Mouse (Mus musculus): ENCODE results near the gene Zfp3. TPM values are rescaled to one million over a fixed set of nuclear protein-coding genes. Genes with fewer than 3 reads are reported as not detected.

The Zfp3 gene
- total and polyA plus RNA-seq, 2 experiments from 2014 or later = 4.9 to 10.8 TPM

DNA sequence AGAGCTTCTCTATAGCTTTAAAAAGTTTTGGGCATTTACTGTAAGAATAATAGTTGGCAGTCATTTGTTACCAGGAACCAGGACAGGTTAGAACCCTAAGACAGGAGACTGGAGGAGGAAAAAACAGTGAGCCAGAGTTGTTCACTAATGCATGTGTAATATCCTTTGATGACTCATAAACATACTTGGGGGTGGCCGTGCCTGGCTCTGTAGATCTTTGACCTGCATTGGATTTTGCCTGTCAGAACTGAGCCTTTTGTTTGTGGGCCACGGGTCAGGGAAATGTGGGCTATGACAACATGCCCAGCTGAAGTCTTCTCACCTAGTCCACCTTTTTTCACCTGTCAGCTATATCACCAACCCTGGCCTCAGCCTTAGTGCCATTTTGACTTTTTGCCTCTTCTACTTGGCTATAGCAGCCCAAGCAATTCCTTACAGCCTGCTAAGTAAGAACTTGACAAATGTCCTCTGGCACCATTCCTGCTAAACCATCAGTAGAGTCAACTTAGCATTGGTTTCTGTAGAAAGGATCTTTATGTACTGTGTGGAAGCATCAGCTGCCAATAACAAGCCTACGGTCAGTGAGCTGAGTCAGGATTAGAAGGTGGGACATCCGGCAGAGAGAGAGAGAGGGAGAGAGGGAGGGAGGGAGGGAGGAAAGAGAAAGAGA lies 16.0 kb upstream of the Zfp3 start:
- ATAC-seq (ENCODE audit: insufficient read depth, low read depth) (no peak), DNase-seq (ENCODE audit: low spot score) (no peak)
- WGBS = 71% methylated on average over 4 of the region's 4 CpGs
- Histone ChIP-seq H3K4me3 (ENCODE audit: low read depth, low read length) (no peak overlapping the region), H3K4me1 (ENCODE audit: control insufficient read depth, insufficient read depth) (no peaks in the 10 kb centered on the region), H3K27me3 (ENCODE audit: control insufficient read depth, insufficient read depth, low read length) (no peaks in the 10 kb centered on the region), H3K9me3 (replicated peaks; ENCODE audit: control insufficient read depth, low read length) (no peaks in the 10 kb centered on the region), H3K27ac (ENCODE audit: low read depth) (no peak overlapping the region), H3K36me3 (replicated peaks; ENCODE audit: control insufficient read depth, insufficient read depth, low read length) (no peaks in the 10 kb centered on the region), H3K4me2 (ENCODE audit: low read depth, low read length) (no peak overlapping the region), H3K9ac (replicated peaks; ENCODE audit: low read depth, low read length) (no peak overlapping the region)
- TF ChIP-seq CTCF (IDR thresholded peaks at IDR 0.05; ENCODE audit: low read depth) (no peak), EP300 (IDR thresholded peaks at IDR 0.05; ENCODE audit: low read depth) (no peak)

DNA sequence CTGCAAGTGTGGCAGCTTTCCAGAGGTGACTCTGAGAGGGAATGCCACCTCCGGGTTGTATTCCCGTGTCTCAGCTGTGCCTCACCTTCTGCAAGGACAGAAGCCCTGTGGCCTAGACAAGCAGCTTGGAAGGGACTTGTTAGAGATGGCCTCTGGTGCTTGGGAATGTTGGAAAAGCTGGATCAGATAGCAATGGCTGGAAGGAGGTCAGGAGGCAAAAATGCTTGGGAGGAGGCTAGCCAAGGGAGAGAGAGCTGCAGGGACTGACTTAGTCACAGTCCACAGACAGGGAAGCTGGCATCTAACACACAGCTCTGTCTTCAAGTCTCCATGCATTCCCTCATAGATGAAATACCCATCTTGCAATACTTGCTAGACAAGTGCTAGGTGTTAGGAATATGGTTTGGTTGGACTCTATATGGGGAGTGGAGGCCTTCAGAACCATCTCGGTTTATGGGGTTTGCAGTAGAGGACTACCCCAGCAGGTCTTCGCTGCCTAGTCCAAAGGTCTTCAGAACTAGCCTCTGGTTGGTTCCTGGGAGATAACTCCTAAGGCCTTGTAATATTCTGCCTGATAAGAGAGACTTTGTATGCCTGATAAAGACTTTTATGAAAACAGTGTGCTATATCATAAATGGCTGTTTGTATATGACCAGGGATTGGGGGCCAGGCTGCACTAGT lies 11.5 kb upstream of the Zfp3 start:
- TF ChIP-seq EP300 (IDR thresholded peaks at IDR 0.05; ENCODE audit: low read depth) (no peak), CTCF (IDR thresholded peaks at IDR 0.05; ENCODE audit: low read depth) (no peak)
- Histone ChIP-seq H3K36me3 (replicated peaks; ENCODE audit: control insufficient read depth, insufficient read depth, low read length) (no peaks in the 10 kb centered on the region), H3K9ac (replicated peaks; ENCODE audit: low read depth, low read length) (no peak overlapping the region), H3K4me3 (ENCODE audit: low read depth, low read length) (no peak overlapping the region), H3K27me3 (ENCODE audit: control insufficient read depth, insufficient read depth, low read length) (no peaks in the 10 kb centered on the region), H3K27ac (ENCODE audit: low read depth) (no peak overlapping the region), H3K4me1 (ENCODE audit: control insufficient read depth, insufficient read depth) (no peaks in the 10 kb centered on the region), H3K4me2 (ENCODE audit: low read depth, low read length) (no peak overlapping the region), H3K9me3 (replicated peaks; ENCODE audit: control insufficient read depth, low read length) (no peaks in the 10 kb centered on the region)
- ATAC-seq (ENCODE audit: insufficient read depth, low read depth) (no peak), DNase-seq (ENCODE audit: low spot score) (no peak)
- WGBS = 64% methylated on average over 4 of the region's 4 CpGs

DNA sequence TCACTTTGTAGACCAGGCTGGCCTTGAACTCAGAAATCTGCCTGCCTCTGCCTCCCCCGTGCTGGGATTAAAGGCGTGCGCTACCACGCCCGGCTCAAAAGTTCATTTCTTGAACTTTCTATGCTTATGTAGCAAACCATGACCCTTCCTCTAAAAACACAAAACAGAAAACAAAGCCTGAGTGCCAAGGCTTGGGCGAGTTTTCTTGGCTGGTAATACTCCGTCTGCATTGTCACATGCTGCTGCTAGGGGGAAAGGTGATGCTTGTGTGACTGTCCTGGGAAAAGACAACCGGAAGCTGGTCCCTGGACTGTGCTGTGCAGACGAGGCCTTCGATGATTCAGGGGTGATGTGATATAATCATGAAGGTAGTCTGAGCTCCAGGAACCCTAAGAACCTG lies 10.9 kb upstream of the Zfp3 start:
- no peaks in the 10 kb centered on the region for H3K9me3 ChIP-seq (replicated peaks; ENCODE audit: control insufficient read depth, low read length)
- WGBS = 88% methylated on average over 10 of the region's 10 CpGs
- no peaks in the 10 kb centered on the region for H3K4me1 ChIP-seq (ENCODE audit: control insufficient read depth, insufficient read depth)
- H3K9ac ChIP-seq (replicated peaks; ENCODE audit: low read depth, low read length) = no peak overlapping the region
- DNase-seq (ENCODE audit: low spot score) (no peak), ATAC-seq (ENCODE audit: insufficient read depth, low read depth) (no peak)
- H3K36me3 ChIP-seq (replicated peaks; ENCODE audit: control insufficient read depth, insufficient read depth, low read length) = no peaks in the 10 kb centered on the region
- H3K27me3 ChIP-seq (ENCODE audit: control insufficient read depth, insufficient read depth, low read length) = no peaks in the 10 kb centered on the region
- H3K4me2 ChIP-seq (ENCODE audit: low read depth, low read length) = no peak overlapping the region
- H3K4me3 ChIP-seq (ENCODE audit: low read depth, low read length) = no peak overlapping the region
- H3K27ac ChIP-seq (ENCODE audit: low read depth) = no peak overlapping the region
- TF ChIP-seq CTCF (IDR thresholded peaks at IDR 0.05; ENCODE audit: low read depth) = no peak
- no peak for TF ChIP-seq EP300 (IDR thresholded peaks at IDR 0.05; ENCODE audit: low read depth)

DNA sequence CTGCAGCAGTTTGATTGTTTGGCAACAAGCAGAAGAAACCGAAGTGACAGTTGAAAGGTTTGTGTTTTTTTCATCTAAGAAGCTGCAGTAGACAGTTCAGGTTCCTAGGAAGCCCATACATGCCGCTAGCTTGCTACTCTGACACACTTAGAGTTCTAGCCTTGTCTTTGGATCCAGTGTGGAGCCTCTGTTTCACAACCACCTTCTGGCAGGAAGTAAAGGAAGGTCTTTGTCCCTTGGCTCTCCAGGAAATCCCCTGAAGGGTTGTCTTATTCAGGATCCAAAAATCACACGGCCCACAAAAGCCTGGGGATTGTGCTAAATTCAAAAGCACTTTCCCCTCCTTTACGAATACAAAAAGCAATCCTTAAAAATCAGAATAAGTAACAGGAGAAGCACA lies 9.5 kb upstream of the Zfp3 start:
- H3K4me2 ChIP-seq (ENCODE audit: low read depth, low read length) = no peak overlapping the region
- no peak overlapping the region for H3K9ac ChIP-seq (replicated peaks; ENCODE audit: low read depth, low read length)
- no peaks in the 10 kb centered on the region for H3K4me1 ChIP-seq (ENCODE audit: control insufficient read depth, insufficient read depth)
- TF ChIP-seq CTCF (IDR thresholded peaks at IDR 0.05; ENCODE audit: low read depth) (no peak), EP300 (IDR thresholded peaks at IDR 0.05; ENCODE audit: low read depth) (no peak)
- H3K36me3 ChIP-seq (replicated peaks; ENCODE audit: control insufficient read depth, insufficient read depth, low read length) = no peaks in the 10 kb centered on the region
- no peak overlapping the region for H3K4me3 ChIP-seq (ENCODE audit: low read depth, low read length)
- no peaks in the 10 kb centered on the region for H3K9me3 ChIP-seq (replicated peaks; ENCODE audit: control insufficient read depth, low read length)
- H3K27ac ChIP-seq (ENCODE audit: low read depth) = no peak overlapping the region
- ATAC-seq (ENCODE audit: insufficient read depth, low read depth) (no peak), DNase-seq (ENCODE audit: low spot score) (no peak)
- WGBS = 53% methylated on average over 4 of the region's 4 CpGs
- H3K27me3 ChIP-seq (ENCODE audit: control insufficient read depth, insufficient read depth, low read length) = no peaks in the 10 kb centered on the region

DNA sequence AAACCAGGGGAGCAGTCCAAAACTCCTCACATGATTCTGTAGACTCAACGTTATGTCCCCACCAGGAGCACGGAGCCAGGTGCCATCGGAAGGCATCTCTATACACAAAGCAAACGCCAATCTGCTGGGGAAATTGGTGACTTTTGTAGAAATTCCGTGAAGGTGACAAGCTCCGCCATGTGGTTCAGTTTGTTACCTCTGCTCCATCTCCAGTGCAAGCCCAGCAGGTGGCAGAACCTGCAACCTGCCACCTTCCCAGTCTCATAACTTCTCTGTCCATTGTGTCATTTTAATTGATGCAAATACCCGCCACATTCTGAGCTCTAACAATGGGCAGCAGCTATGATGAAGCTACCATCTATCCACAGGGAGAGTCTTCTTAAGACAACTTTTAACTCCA lies 9.1 kb upstream of the Zfp3 start:
- no peaks in the 10 kb centered on the region for H3K27me3 ChIP-seq (ENCODE audit: control insufficient read depth, insufficient read depth, low read length)
- TF ChIP-seq EP300 (IDR thresholded peaks at IDR 0.05; ENCODE audit: low read depth) (no peak), CTCF (IDR thresholded peaks at IDR 0.05; ENCODE audit: low read depth) (no peak)
- ATAC-seq (ENCODE audit: insufficient read depth, low read depth) (no peak), DNase-seq (ENCODE audit: low spot score) (no peak)
- no peak overlapping the region for H3K4me2 ChIP-seq (ENCODE audit: low read depth, low read length)
- H3K4me3 ChIP-seq (ENCODE audit: low read depth, low read length) = no peak overlapping the region
- no peaks in the 10 kb centered on the region for H3K4me1 ChIP-seq (ENCODE audit: control insufficient read depth, insufficient read depth)
- H3K9me3 ChIP-seq (replicated peaks; ENCODE audit: control insufficient read depth, low read length) = no peaks in the 10 kb centered on the region
- H3K9ac ChIP-seq (replicated peaks; ENCODE audit: low read depth, low read length) = no peak overlapping the region
- no peak overlapping the region for H3K27ac ChIP-seq (ENCODE audit: low read depth)
- no peaks in the 10 kb centered on the region for H3K36me3 ChIP-seq (replicated peaks; ENCODE audit: control insufficient read depth, insufficient read depth, low read length)
- 63% methylated on average over 7 of the region's 7 CpGs for WGBS
